Mouse (Mus musculus): ENCODE results near the gene Tceal5.

The Tceal5 gene

GRCm38 (mm10) chrX:136172118-136172551, 31.5 kb downstream of the Tceal5 start, which contains the start of gene Tceal8:
Tceal8 (minus strand) TSS chrX:136172342.
- no peak for DNase-seq (ENCODE audit: low read depth, low spot score)

GRCm38 (mm10) chrX:136171189-136172117, 32.2 kb downstream of the Tceal5 start:
- DNase-seq (ENCODE audit: low read depth, low spot score), result no peak

GRCm38 (mm10) chrX:136170625-136171024, 33.1 kb downstream of the Tceal5 start:
- DNase-seq (ENCODE audit: low read depth, low spot score), result no peak

Measured in CD4-positive helper T cell, adult 2 months (primary cell).